Mouse (Mus musculus): ENCODE measurements around the gene C77080.

C77080 gene

DNA sequence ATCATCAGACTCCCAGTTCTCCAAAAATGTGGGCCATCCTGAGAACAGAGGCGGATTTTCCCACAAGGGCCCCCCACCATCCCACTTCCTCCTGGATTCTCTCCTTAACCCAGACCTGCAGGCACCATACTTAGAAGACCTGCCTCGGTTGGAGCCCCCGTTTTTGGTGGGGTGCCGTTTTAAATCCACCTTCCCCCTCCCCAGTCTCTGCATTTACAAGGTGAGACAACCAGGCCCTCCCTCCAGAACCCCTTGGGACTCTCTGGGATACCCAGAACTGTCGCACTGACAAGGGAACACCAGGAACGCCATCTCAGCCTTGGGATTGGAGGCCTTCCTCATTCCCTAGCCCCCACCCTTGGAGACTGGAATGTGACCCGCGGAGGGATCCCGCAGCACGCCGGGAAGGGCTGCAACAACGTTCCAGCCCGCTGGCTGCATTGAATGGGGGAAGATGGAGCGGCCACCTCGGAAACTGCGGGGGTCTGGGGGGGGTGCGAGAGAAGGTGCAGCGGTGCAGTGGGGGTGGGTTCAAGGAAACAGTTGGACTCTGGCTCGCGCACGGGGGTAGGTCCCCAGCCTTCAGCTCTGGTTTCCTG lies 23.3 kb downstream of the C77080 start:
- no peak for DNase-seq (ENCODE audit: low spot score)

GRCm38 (mm10) chr4:129236236-129236813 lies 24.9 kb downstream of the C77080 start:
- DNase-seq (ENCODE audit: low spot score), result no peak

GRCm38 (mm10) chr4:129235147-129235546 lies 26.1 kb downstream of the C77080 start:
- peak; percentile 87 for DNase-seq (ENCODE audit: low spot score)

GRCm38 (mm10) chr4:129234488-129234887 lies 26.7 kb downstream of the C77080 start:
- peak; percentile 68 for DNase-seq (ENCODE audit: low spot score)

DNA sequence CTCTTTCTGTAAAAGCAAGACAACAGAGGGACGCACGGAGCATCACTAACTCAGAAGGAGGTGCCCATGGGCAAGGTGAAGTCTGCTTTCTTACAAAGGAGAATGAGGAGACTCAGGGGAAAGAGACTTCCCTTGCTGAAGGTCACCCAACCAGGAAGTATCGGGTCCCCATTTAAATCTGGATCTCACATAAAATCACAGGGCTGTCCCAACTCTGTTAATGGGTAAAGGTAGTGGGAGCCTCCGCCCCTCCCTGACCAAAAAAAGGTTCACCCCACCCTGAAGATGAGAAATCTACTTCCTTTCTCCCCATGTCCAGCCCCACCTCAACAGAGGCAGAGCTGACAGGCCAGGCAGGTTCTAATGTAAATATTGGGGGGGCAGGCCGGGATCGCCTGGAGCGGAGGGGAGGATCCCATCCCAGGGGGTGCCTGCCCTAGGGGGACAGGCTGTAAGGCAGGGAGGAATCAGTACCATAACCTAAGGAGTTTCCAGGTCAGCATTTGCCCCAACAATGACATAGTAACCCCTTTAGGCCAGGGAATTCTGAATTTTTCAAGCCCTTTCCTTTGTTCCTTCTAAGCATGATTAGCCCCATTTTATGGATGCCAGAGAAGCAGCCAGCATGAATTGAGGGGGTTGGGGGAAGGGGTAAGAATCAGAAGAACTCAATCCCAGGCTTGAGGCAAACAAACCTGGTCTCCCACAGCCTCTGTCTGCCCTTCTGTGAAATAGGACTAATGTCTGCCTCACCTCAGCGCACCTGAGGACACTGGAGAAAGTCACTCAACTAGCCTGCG lies 28.4 kb downstream of the C77080 start:
- no peak for DNase-seq (ENCODE audit: low spot score)

DNA sequence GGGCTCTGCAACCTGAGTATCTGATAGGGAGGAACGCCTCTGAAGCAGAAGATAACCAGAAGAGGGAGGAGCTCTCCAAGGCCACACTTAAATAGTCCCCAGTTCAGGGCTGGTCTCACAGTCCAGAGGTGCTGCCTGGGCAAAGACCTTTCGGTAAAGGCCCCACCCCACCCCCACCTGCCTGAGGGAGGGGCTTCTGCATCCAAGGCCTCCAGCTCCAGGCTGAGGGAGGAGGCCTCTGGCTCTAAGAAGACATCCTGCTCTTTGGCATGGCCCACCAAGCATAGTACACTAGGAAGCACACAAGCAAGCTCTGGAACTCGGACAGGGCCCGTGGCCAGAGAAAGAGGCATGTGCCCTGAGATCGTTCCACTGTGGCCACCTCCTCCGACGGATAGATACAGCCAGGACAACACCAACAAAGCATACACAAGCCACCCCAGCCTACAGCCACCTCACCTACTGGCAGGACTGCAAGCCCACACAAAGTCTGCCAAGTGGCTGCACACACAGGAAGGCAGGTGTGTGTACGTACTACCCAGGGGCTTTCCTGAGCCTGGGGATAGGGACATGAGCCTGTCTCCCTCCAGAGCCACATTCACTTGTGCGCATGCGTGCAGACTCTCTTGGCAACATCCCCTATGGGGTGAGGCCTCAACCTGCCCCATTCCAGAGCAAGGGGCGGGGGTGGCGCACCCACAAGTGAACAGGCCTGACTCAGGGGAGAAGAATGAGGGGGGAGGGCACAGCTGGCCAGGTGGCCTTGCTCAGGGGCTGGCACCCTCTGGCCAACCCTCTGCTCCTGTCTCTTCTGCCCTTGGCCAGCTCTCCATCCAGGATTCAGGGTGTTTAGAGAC lies 29.4 kb downstream of the C77080 start:
- no peak for DNase-seq (ENCODE audit: low spot score)

DNA sequence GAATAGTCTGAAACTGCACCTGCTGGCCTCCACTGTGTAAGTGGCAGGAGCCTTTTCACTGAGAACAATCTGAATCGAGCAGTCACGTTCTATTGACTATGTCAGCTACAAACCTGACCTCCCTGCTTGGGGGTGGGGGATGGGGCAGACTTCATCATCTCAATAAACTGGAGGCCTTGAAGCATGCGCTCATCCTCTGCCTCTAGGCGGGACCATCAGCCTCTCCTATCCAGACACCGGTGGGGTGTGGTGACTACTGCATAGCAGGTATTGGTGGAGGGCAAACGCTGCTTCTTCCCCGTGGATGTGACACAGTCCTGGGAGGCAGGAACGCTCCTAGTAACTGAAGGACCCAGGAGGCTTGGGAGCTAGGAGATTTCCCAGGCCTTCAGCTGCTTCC lies 30.3 kb downstream of the C77080 start:
- DNase-seq (ENCODE audit: low spot score), result no peak

DNA sequence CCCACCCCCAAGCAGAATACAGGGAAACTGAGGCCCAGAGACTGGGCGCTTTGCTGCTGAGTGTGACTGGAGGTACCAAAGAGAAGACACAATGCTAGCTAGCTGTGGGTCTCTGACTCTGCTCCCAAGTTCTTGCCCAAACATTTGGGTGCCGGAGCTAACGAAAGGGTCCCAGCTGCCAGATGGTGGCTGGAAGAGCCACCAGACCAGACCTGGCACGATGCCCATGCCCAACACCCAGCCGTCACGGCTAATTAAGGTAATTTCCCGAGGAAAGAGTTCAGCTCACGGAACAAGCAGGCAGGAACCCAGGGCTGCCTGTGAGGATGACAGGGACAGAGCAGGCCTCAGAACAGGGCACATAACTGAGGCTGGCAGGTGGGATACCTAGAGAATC lies 33.2 kb downstream of the C77080 start:
- DNase-seq (ENCODE audit: low spot score), result no peak

GRCm38 (mm10) chr4:129227170-129227984 lies 33.8 kb downstream of the C77080 start:
- no peak for DNase-seq (ENCODE audit: low spot score)

DNA sequence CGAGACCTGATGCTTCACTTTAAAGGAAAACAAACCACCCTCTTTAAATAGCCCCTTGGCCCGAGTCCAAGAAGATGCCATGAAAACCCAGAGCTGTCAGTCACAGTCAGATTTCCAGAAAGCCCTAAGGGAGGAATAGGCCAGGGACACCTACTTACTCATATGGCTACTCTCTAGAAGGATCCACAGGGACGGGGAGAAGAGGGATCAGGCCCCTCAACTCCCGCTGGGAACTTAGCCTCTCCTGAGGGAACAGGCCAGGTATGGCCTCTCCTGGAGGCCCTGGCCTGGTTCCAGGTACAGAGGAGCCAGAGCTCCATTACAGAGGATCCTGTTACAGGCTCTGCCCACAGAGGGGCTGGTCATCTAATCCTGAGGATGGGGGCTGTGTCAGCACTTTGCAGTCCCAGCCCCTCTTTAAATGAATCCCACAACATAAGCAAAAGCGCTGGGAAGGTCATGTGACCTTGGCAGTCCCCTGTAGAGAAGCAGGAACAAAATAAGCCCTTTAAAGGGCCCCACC lies 34.7 kb downstream of the C77080 start:
- DNase-seq (ENCODE audit: low spot score), result no peak

- no peak for DNase-seq (ENCODE audit: low spot score)
Measured at GRCm38 (mm10) chr4:129225315-129225714, 35.9 kb downstream of the C77080 start.

DNA sequence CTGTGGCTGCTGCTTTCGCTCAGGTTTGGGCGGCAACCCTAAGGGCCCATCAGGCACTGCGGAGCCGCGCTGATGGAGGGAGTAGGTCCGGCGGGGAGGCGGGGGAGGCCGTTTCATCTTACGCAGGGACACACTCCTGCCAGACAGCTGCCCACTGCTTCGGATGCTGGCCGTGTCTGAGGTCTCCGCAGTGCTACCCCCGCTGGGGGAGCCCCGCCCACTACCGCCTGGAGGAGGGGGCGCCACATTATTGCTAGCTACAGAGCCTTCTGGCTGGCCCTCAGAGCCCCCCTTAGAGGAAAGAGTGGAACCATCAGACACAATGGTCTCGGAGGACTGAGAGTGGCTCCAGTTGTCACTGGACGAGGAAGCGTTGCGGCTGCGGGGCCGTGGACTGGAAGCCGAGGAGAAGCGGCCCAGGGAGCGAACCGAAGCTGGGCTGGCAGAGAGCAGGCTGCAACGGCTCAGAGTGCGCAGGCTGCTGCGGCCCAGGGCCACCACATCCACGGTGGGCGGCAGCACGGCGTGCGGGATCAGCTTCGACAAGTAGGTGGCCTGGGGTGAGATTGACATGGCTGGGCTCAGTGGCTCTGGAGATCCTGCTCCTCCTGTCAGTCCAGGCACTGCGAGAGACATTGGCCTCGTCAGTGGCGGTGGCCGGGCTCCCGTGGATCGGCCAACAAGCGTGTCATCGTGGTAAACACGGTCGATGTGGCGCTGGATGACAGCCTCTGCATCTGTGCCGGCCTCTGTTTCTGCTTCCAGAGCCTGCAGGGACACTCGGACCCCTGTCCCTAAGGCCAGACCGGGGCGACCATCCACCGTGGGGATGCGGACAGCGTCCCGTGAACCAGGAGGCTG lies 37.6 kb downstream of the C77080 start:
- DNase-seq (ENCODE audit: low spot score), result no peak

DNA sequence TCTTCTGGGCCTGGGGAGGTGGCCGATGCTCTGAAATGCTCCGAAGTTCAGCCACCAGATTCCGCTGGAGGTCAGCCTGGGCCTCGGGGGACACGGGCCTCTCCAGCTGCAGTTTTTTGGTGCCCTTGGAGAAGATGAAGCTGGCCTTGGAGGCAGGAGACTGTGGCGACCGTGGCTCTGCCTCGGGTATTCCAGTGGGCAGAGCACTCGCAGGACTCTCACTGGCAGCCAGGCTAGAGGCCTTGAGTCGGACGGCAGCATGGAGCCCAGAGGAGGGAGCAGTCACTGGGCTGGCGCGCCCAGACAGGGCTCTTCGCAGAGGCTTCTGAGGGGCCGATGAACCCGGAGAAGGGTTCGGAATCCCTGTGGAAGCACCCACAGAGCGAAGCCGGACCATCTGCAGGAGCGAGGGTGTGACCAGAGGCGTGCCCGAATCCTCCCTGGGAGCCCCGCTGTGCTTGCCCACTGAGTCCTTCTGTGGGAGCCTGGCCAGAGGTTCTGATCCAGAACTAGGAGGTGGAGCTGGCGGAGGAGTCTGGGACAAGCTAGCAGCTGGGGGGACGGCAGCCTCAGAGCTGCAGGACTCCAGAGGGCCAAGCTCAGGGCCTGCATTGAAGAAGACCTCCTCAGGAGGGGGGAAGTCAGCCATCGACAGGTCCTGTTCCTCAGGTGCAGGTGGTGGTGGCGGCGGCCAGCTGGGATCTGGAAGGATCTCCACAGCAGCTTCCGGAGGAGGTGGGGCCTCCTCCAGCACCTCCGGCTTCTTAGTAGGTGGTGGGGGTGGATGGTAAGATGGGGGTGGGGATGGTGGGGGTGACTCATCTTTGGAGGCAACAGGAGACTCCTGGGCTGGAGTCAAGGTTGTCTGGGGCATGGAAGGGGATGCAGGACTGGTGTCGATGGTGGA lies 38.9 kb downstream of the C77080 start:
- no peak for DNase-seq (ENCODE audit: low spot score)

- DNase-seq (ENCODE audit: low spot score), result no peak
Measured at GRCm38 (mm10) chr4:129221097-129222010, 39.9 kb downstream of the C77080 start.

DNA sequence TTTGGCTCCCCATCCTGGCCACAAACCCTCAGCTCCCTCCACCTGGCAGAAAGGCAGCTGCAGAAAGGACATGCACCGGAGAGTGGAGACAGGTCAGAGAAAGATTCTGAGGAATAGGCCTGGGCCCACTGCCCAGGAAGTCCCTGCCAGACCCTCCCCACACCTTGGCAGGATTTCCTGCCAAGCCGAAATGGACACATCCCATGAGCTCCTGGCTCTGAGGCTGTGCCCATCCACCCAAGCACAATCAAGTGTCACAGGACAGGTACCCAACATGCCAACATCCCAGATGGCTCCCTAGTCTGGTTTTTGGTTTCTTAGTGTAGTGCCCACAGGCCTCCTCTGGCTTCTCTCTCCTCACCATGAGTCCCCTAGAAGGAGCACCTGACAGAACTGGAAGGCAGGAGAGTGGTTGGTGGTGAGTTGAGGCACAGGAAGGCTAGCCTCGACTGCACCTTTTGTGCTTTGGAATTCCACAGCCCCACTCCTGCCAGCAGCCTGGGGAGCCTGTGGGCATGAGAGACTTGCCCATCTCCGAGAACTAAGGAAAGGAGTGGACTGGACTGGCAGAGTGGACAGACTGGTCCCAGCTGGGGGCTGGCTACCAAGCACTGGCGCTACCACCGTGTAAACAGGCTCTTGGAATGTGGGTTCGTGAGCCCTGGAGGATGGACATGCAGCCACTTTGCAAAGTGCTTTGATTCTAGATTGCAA lies 40.7 kb downstream of the C77080 start:
- DNase-seq (ENCODE audit: low spot score), result no peak

- no peak for DNase-seq (ENCODE audit: low spot score)
Measured at GRCm38 (mm10) chr4:129219198-129219597, 42.0 kb downstream of the C77080 start.

- DNase-seq (ENCODE audit: low spot score), result no peak
Measured at GRCm38 (mm10) chr4:129218569-129219175, 42.5 kb downstream of the C77080 start.
